Mouse (Mus musculus): ENCODE results near the gene Mfap1b. TPM values are rescaled to one million over a fixed set of nuclear protein-coding genes. Genes with fewer than 3 reads are reported as not detected.
"Not testable (repeated sequence)": the region's sequence is repeated elsewhere in the genome, so short reads cannot be mapped to it uniquely, and the experiment has no call there.

Mfap1b gene
- 4.0 and 4.5 TPM in 2 replicates for polyA plus RNA-seq (2012; rRNA removed)

DNA sequence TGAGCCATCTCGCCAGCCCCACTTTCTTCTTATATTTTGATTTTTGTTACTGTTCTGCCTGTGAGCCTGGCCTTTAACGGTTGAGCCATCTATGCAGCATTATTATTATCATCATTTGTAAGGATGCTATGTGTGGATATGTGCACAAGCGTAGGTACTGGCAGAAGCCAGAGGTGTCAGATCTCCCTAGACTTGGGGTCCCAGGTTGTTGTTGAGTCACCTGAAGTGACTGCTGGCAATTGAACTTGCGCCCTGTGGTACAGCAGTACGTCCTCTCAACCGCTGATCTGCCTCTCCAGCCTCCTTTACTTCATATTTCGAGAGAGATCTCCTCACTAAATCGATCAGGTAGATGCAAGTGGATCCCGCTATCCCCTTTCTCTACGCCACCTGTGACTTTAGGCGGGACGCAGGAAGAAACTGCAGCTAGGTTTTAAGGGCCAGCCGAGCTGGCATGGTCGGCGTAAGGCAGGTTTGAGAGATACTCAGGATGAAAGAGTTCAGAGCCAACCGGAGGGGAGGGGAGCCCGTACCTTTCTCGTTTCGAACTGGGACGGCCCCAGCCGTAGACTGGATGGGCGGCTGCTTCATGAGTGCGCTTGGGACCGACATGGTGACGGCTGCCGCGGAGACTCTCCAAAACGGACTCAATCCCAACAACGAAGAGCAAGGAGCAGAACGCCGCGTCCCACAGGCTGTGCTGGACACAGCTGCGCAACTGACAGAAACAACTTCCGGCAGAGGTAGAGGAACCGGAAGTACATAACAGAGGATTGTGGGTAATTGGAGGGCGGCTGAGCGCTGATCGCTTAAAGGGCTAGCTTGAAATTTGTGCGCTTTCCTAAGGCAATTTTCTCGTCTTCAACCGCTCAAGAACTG lies at the start of gene Mfap1b:
Gene Mfap1b, minus strand, starts transcription at position 767 of the 879 bp plus-strand sequence.
- peak; percentile 97 for TF ChIP-seq POLR2A (IDR thresholded peaks at IDR 0.05; ENCODE audit: control insufficient read depth, low read depth, low read length)
- H3K27me3 ChIP-seq (ENCODE audit: control insufficient read depth, insufficient read depth, low read length); H3K4me1 ChIP-seq (ENCODE audit: control insufficient read depth, insufficient read depth, low read length); H3K36me3 ChIP-seq (ENCODE audit: control insufficient read depth, insufficient read depth, low read length): not testable (repeated sequence)
- Histone ChIP-seq H3K4me3 (ENCODE audit: control insufficient read depth, low read depth, low read length) (peak within 1 kb of the TSS; percentile 96), H3K27ac (ENCODE audit: control insufficient read depth, insufficient read depth, low read depth, low read length) (peak within 1 kb of the TSS; percentile 93)

DNA sequence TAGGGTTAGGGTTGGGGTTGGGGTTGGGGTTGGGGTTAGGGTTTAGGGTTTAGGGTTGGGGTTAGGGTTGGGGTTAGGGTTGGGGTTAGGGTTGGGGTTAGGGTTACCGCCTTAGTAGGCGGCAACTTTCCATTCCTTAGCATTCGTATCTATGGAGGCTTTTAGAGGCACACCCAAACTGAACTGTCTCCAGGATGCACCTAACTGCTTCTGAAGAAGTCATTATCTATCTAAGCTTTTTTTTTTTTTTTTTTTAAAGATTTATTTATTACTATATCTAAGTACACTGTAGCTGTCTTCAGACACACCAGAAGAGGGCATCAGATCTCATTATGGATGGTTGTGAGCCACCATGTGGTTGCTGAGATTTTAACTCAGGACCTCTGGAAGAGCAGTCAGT lies 49.0 kb upstream of the Mfap1b start:
- not testable (repeated sequence) for H3K36me3 ChIP-seq (ENCODE audit: control insufficient read depth, insufficient read depth, low read length); H3K4me1 ChIP-seq (ENCODE audit: control insufficient read depth, insufficient read depth, low read length); H3K27me3 ChIP-seq (ENCODE audit: control insufficient read depth, insufficient read depth, low read length); H3K4me3 ChIP-seq (ENCODE audit: control insufficient read depth, low read depth, low read length); H3K27ac ChIP-seq (ENCODE audit: control insufficient read depth, insufficient read depth, low read depth, low read length)

DNA sequence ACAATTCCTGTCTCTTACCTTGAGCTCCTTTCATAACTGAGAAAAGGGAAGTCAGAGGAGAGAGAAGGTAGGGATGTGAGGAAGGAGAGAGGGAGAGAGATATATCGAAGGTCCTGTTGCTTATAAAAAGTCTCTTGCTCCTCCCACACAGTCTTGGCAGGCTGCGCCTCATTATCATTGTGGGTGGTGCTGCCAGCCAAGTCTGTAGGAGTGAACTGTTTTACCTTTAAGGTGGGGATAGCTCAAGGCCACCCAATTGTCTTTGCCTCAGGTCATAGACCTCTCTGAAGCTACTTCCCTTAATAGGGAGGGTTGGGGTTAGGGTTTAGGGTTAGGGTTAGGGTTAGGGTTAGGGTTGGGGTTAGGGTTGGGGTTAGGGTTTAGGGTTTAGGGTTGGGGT lies 48.1 kb upstream of the Mfap1b start:
- Histone ChIP-seq H3K4me1 (ENCODE audit: control insufficient read depth, insufficient read depth, low read length) (no peaks in the 10 kb centered on the region), H3K4me3 (ENCODE audit: control insufficient read depth, low read depth, low read length) (no peak overlapping the region), H3K27ac (ENCODE audit: control insufficient read depth, insufficient read depth, low read depth, low read length) (no peak overlapping the region), H3K27me3 (ENCODE audit: control insufficient read depth, insufficient read depth, low read length) (no peaks in the 10 kb centered on the region), H3K36me3 (ENCODE audit: control insufficient read depth, insufficient read depth, low read length) (no peaks in the 10 kb centered on the region)
- no peak for TF ChIP-seq CTCF (IDR thresholded peaks at IDR 0.05; ENCODE audit: control insufficient read depth, insufficient read depth, insufficient replicate concordance, low read depth, low read length)
- no peak for TF ChIP-seq POLR2A (IDR thresholded peaks at IDR 0.05; ENCODE audit: control insufficient read depth, low read depth, low read length)

DNA sequence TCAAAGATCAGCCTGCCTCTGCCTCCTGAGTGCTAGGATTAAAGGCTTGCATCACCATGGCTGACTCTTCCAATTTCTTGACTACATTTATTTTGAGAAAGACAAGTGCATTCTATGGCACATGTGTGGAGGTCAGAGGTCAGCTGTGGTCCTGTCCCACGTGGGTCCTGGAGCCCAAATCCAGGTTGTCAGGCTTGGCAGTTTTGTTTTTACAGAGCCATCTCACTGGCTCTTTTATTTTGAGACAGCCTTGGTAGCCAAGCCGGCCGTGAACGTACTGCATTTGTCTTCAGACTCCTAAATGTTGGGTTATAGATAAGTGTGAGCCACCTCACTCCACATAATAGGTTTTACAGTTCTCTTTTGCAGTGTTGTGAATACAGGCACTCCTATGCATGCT lies 44.8 kb upstream of the Mfap1b start:
- not testable (repeated sequence) for H3K36me3 ChIP-seq (ENCODE audit: control insufficient read depth, insufficient read depth, low read length)

DNA sequence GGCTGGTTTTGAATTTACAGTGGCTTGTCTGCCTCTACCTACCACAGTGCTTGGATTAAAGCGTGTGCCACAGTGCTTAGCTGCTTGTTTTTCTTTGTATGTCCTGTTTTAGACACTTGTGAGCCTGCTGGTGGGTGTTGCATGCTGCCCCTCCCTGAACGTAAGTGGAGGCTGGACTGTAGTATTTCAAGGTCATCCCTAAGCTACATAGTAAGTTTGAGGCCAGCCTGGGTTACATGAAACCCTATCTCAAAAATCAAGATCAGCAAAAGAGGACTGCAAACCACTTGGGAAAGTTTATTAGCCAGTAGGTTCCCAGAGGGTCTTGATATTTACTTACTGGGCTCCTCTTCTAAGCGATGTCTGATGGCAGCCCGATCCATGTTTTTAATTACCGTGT lies 44.2 kb upstream of the Mfap1b start:
- Histone ChIP-seq H3K36me3 (ENCODE audit: control insufficient read depth, insufficient read depth, low read length) (no peaks in the 10 kb centered on the region), H3K4me3 (ENCODE audit: control insufficient read depth, low read depth, low read length) (no peak overlapping the region)

More for the DNA sequence above, 44.8 kb upstream of the Mfap1b start:
- not testable (repeated sequence) for H3K27ac ChIP-seq (ENCODE audit: control insufficient read depth, insufficient read depth, low read depth, low read length); H3K4me1 ChIP-seq (ENCODE audit: control insufficient read depth, insufficient read depth, low read length); H3K4me3 ChIP-seq (ENCODE audit: control insufficient read depth, low read depth, low read length); H3K27me3 ChIP-seq (ENCODE audit: control insufficient read depth, insufficient read depth, low read length)

DNA sequence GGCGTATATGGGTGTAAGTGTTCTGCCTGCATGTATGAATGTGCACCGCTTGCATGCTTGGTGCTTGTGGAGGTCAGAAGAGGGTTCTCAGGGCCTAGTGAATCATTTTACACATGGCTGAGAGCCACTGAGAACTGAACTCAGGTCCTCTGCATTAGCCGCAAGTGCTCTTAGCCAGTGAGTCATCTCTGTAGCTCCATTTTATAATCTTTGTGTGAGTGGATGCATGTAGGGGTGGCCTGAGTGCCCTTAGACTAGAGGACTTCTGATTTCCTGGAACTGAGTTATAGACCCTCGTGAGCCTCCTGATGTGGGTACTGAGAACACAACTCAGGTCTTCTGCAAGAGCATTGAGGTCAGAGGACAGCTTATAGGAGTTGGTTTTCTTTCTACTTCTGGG lies 40.3 kb upstream of the Mfap1b start:
- no peaks in the 10 kb centered on the region for H3K27me3 ChIP-seq (ENCODE audit: control insufficient read depth, insufficient read depth, low read length)
- no peak overlapping the region for H3K4me3 ChIP-seq (ENCODE audit: control insufficient read depth, low read depth, low read length)
- peaks cover 5% of the 10 kb centered on the region for H3K4me1 ChIP-seq (ENCODE audit: control insufficient read depth, insufficient read depth, low read length)
- TF ChIP-seq POLR2A (IDR thresholded peaks at IDR 0.05; ENCODE audit: control insufficient read depth, low read depth, low read length), result no peak
- TF ChIP-seq CTCF (IDR thresholded peaks at IDR 0.05; ENCODE audit: control insufficient read depth, insufficient read depth, insufficient replicate concordance, low read depth, low read length), result no peak
- no peaks in the 10 kb centered on the region for H3K36me3 ChIP-seq (ENCODE audit: control insufficient read depth, insufficient read depth, low read length)
- no peak overlapping the region for H3K27ac ChIP-seq (ENCODE audit: control insufficient read depth, insufficient read depth, low read depth, low read length)

More for the DNA sequence above, 44.2 kb upstream of the Mfap1b start:
- TF ChIP-seq CTCF (IDR thresholded peaks at IDR 0.05; ENCODE audit: control insufficient read depth, insufficient read depth, insufficient replicate concordance, low read depth, low read length) (no peak), POLR2A (IDR thresholded peaks at IDR 0.05; ENCODE audit: control insufficient read depth, low read depth, low read length) (no peak)
- Histone ChIP-seq H3K27ac (ENCODE audit: control insufficient read depth, insufficient read depth, low read depth, low read length) (no peak overlapping the region), H3K27me3 (ENCODE audit: control insufficient read depth, insufficient read depth, low read length) (no peaks in the 10 kb centered on the region), H3K4me1 (ENCODE audit: control insufficient read depth, insufficient read depth, low read length) (no peaks in the 10 kb centered on the region)

DNA sequence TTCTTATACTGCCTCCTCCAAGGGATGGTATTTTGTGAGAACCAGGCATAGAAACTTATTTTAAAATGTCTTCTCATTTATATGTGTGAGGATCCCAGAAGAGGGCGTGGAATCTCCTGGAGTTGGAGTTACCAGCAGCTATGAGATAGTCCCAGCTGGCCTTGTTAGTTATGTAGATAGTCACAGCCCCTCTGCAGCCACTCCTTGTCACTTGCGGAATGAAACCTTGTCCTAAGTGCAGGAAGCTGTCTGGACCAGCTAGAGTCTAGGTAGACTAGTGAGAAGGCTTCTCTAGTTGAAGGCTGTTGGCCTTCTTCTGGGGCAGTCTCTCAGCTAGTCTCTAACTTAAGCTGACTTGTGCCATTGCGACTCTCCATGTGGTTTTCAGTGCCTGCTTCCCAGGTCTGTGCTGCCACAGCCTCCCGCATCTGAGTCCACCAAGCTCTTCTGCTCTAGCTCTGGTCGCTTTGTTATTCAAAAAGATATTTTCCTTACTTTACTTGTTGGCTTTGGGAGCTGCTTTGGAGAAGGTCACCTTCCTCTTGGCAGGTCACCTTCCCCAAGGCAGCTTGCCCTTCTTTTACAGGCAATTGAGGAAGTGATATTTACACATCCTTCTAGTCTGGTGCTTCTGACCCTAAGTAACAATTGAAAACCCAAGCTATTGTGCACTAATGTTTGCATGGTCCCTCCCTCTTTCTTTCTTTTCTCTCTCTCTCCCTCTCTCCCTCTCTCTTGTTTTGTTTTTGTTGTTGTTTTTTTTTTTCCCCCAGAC lies 39.3 kb upstream of the Mfap1b start:
- not testable (repeated sequence) for H3K36me3 ChIP-seq (ENCODE audit: control insufficient read depth, insufficient read depth, low read length); H3K4me1 ChIP-seq (ENCODE audit: control insufficient read depth, insufficient read depth, low read length); H3K27me3 ChIP-seq (ENCODE audit: control insufficient read depth, insufficient read depth, low read length); H3K4me3 ChIP-seq (ENCODE audit: control insufficient read depth, low read depth, low read length); H3K27ac ChIP-seq (ENCODE audit: control insufficient read depth, insufficient read depth, low read depth, low read length)

DNA sequence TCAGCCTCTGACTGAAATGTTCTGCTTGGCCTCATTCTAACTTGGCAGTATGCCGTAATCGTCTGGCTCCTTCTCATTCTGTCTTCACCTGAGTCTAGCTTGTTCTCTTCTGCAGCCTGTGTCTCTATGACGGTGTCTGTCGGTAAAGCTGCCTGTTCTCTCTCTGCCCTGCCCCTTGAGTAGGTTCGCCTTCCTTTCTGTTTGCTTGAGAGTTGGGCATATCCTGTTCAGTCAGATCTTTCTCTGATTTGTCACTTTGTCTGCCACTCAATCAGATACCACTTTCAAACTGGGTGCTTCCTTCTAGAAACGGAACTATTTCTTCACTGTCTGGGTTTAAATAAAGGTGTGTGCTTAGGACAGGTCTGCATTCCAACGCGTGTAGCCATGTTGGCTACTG lies 37.5 kb upstream of the Mfap1b start:
- Histone ChIP-seq H3K36me3 (ENCODE audit: control insufficient read depth, insufficient read depth, low read length) (no peaks in the 10 kb centered on the region), H3K27ac (ENCODE audit: control insufficient read depth, insufficient read depth, low read depth, low read length) (no peak overlapping the region), H3K4me1 (ENCODE audit: control insufficient read depth, insufficient read depth, low read length) (peaks cover 5% of the 10 kb centered on the region), H3K4me3 (ENCODE audit: control insufficient read depth, low read depth, low read length) (no peak overlapping the region), H3K27me3 (ENCODE audit: control insufficient read depth, insufficient read depth, low read length) (no peaks in the 10 kb centered on the region)
- TF ChIP-seq CTCF (IDR thresholded peaks at IDR 0.05; ENCODE audit: control insufficient read depth, insufficient read depth, insufficient replicate concordance, low read depth, low read length), result no peak
- no peak for TF ChIP-seq POLR2A (IDR thresholded peaks at IDR 0.05; ENCODE audit: control insufficient read depth, low read depth, low read length)

Measured in testis, adult 2 months (tissue).